Mouse (Mus musculus) MEL (cell line): ENCODE measurements at regions not wholly inside any gene's neighbourhood (a gene's known extent, or its start where the extent isn't known, plus 50 kb on each side); places are given as distances from the start of the nearest gene placed in this dataset.

Source experiments
- CHD2 ChIP-seq: IDR thresholded peaks from 2 replicates; pipeline ENCODE4 v1.6.1; 2011; ENCODE audit warnings: low read length, improper control_type of control experiment
- CTCF ChIP-seq, 3 experiments: IDR thresholded peaks in 2 of 3; conservative IDR thresholded peaks in 1 of 3; 2 replicates each; pipeline ENCODE4 v1.5.1; 2011 to 2012; ENCODE audit warnings: low read length in 3 of 3, low read depth in 2 of 3, mild to moderate bottlenecking in 2 of 3, improper control_type of control experiment in 1 of 3, inconsistent platforms in 1 of 3, mixed read lengths in 1 of 3, moderate library complexity in 1 of 3; ENCODE audit not compliant: control insufficient read depth in 1 of 3, insufficient read depth in 1 of 3, poor library complexity in 1 of 3, severe bottlenecking in 1 of 3
- KAT2A ChIP-seq: conservative IDR thresholded peaks from 2 replicates; pipeline ENCODE4 v1.6.1; 2012; ENCODE audit warnings: low read depth, low read length, improper control_type of control experiment, inconsistent platforms
- MAFK ChIP-seq: IDR thresholded peaks from 2 replicates; pipeline ENCODE4 v1.6.1; 2011; ENCODE audit warnings: low read depth, mild to moderate bottlenecking, low read length, improper control_type of control experiment, borderline replicate concordance
- MAX ChIP-seq: IDR thresholded peaks from 2 replicates; pipeline ENCODE4 v1.6.1; 2011; ENCODE audit warnings: low read length, improper control_type of control experiment
- MYC ChIP-seq: IDR thresholded peaks from 2 replicates; pipeline ENCODE4 v1.6.1; 2011; ENCODE audit warnings: low read depth, mild to moderate bottlenecking, low read length, improper control_type of control experiment, moderate library complexity
- POLR2A ChIP-seq, 2 experiments: IDR thresholded peaks; 2 replicates each; pipeline ENCODE4 v1.6.1; 2011 to 2012; ENCODE audit warnings: low read length in 2 of 2, mild to moderate bottlenecking in 2 of 2, control low read depth in 1 of 2, improper control_type of control experiment in 1 of 2, low read depth in 1 of 2, moderate library complexity in 1 of 2; ENCODE audit not compliant: control insufficient read depth in 1 of 2, insufficient read depth in 1 of 2, poor library complexity in 1 of 2
- POLR2AphosphoS5 ChIP-seq: IDR thresholded peaks from 2 replicates; pipeline ENCODE4 v1.6.1; 2012; ENCODE audit warnings: low read depth, borderline replicate concordance, mild to moderate bottlenecking, inconsistent platforms, low read length, moderate library complexity, mixed read lengths
- RAD21 ChIP-seq: IDR thresholded peaks from 2 replicates; pipeline ENCODE4 v1.6.1; 2011; ENCODE audit warnings: mild to moderate bottlenecking, low read depth, low read length, improper control_type of control experiment
- RCOR1 ChIP-seq: IDR thresholded peaks from 2 replicates; pipeline ENCODE4 v1.6.1; 2012; ENCODE audit warnings: low read depth, mild to moderate bottlenecking, inconsistent platforms, low read length, improper control_type of control experiment
- SIN3A ChIP-seq: IDR thresholded peaks from 2 replicates; pipeline ENCODE4 v1.6.1; 2012; ENCODE audit warnings: low read length, improper control_type of control experiment, inconsistent platforms
- UBTF ChIP-seq: IDR thresholded peaks from 2 replicates; pipeline ENCODE4 v1.6.1; 2012; ENCODE audit warnings: low read depth, mild to moderate bottlenecking, inconsistent platforms, low read length, improper control_type of control experiment, moderate library complexity, borderline replicate concordance; ENCODE audit not compliant: insufficient read depth
- ZMIZ1 ChIP-seq: IDR thresholded peaks from 2 replicates; pipeline ENCODE4 v1.6.1; 2012; ENCODE audit warnings: low read depth, mild to moderate bottlenecking, inconsistent platforms, low read length, improper control_type of control experiment, moderate library complexity
- ZNF384 ChIP-seq: IDR thresholded peaks from 2 replicates; pipeline ENCODE4 v1.6.1; 2012; ENCODE audit warnings: low read depth, mild to moderate bottlenecking, inconsistent platforms, low read length, improper control_type of control experiment

GRCm38 (mm10) chr5:51982780-51983179 is 207.5 kb downstream of the Dhx15 start:
- TF ChIP-seq RCOR1 (no peak), CHD2 (no peak), MYC (no peak), POLR2A (IDR thresholded peaks at IDR 0.05; ENCODE audit: control insufficient read depth in 1 of 2, insufficient read depth in 1 of 2, low read depth in 1 of 2, low read length in 2 of 2, poor library complexity in 1 of 2) (no peak), POLR2AphosphoS5 (no peak), MAX (no peak), ZMIZ1 (no peak), RAD21 (no peak), SIN3A (no peak), KAT2A (no peak), UBTF (no peak), MAFK (no peak), CTCF (IDR thresholded peaks at IDR 0.05 in 2 of 3, conservative IDR thresholded peaks at IDR 0.05 in 1 of 3; ENCODE audit: control insufficient read depth in 1 of 3, insufficient read depth in 1 of 3, low read depth in 2 of 3, low read length in 3 of 3, poor library complexity in 1 of 3, severe bottlenecking in 1 of 3) (no peak), ZNF384 (no peak)
